Mouse (Mus musculus): ENCODE data around the gene Zbtb25.

Gene Zbtb25

GRCm38 (mm10) chr12:76297830-76298229, 71.6 kb downstream of the Zbtb25 start:
- no peak for DNase-seq (ENCODE audit: low read depth)

Data from fibroblast of lung, adult 2 months (primary cell).